Mouse (Mus musculus) myocyte (in vitro differentiated cells): ENCODE measurements around the gene Bbs9.

Experiments
- CEBPB ChIP-seq: IDR thresholded peaks from 2 replicates; pipeline ENCODE4 v1.6.1; 2011; ENCODE audit warnings: mild to moderate bottlenecking, moderate library complexity; ENCODE audit not compliant: poor library complexity, insufficient read depth, severe bottlenecking
- E2F4 ChIP-seq: IDR thresholded peaks from one replicate; pipeline ENCODE4 v1.6.1; 2011; ENCODE audit warnings: mild to moderate bottlenecking, control low read depth, moderate library complexity; ENCODE audit not compliant: insufficient read depth
- MAX ChIP-seq: IDR thresholded peaks from one replicate; pipeline ENCODE4 v1.6.1; 2011; ENCODE audit warnings: low read depth, mild to moderate bottlenecking, control low read depth
- MYOG ChIP-seq, 3 experiments: IDR thresholded peaks; one replicate each; pipeline ENCODE4 v1.6.1; 2011; ENCODE audit warnings: control low read depth in 2 of 3, low read depth in 2 of 3, mild to moderate bottlenecking in 2 of 3; ENCODE audit not compliant: insufficient read length in 2 of 3, control insufficient read depth in 1 of 3, insufficient read depth in 1 of 3
- POLR2A ChIP-seq: IDR thresholded peaks from one replicate; pipeline ENCODE4 v1.6.1; 2011; ENCODE audit warnings: low read depth, mild to moderate bottlenecking, control low read depth, moderate library complexity; ENCODE audit not compliant: insufficient read length
- POLR2AphosphoS2 ChIP-seq: IDR thresholded peaks from one replicate; pipeline ENCODE4 v1.6.1; 2011; ENCODE audit warnings: low read depth, control low read depth; ENCODE audit not compliant: insufficient read length
- REST ChIP-seq: IDR thresholded peaks from one replicate; pipeline ENCODE4 v1.6.1; 2011; ENCODE audit warnings: mild to moderate bottlenecking, control low read depth, moderate library complexity; ENCODE audit not compliant: insufficient read depth, insufficient read length
- SRF ChIP-seq: IDR thresholded peaks from one replicate; pipeline ENCODE4 v1.6.1; 2011; ENCODE audit warnings: low read depth; ENCODE audit not compliant: control insufficient read depth, insufficient read length
- TCF12 ChIP-seq: IDR thresholded peaks from one replicate; pipeline ENCODE4 v1.6.1; 2011; ENCODE audit warnings: mild to moderate bottlenecking, control low read depth; ENCODE audit not compliant: poor library complexity, insufficient read depth, severe bottlenecking
- TCF3 ChIP-seq: IDR thresholded peaks from one replicate; pipeline ENCODE4 v1.6.1; 2011; ENCODE audit warnings: low read depth, control low read depth; ENCODE audit not compliant: insufficient read length
- USF1 ChIP-seq: IDR thresholded peaks from one replicate; pipeline ENCODE4 v1.6.1; 2011; ENCODE audit warnings: low read depth, mild to moderate bottlenecking, control low read depth, moderate library complexity

GRCm38 (mm10) chr9:22777425-22777824 is 301.9 kb downstream of the Bbs9 start:
- TF ChIP-seq USF1 (no peak), POLR2A (no peak), TCF12 (no peak), MYOG (IDR thresholded peaks at IDR 0.05; ENCODE audit: control insufficient read depth in 1 of 3, insufficient read depth in 1 of 3, insufficient read length in 2 of 3, low read depth in 2 of 3) (no peak), SRF (no peak), E2F4 (no peak), MAX (no peak), CEBPB (no peak), POLR2AphosphoS2 (no peak), TCF3 (no peak), REST (no peak)
